Mouse (Mus musculus) splenic B cell, adult 2 months (primary cell): ENCODE data around the gene Notch1.

Experiments used
- DNase-seq: peaks from one replicate; pipeline ENCODE4 v3.0.0-alpha.2; 2011; ENCODE audit warnings: low read depth, low spot score
- H3K27me3 ChIP-seq: 2 replicates; pipeline ENCODE4 v1.6.1; 2012; ENCODE audit warnings: mild to moderate bottlenecking, low read length, moderate library complexity, mixed read lengths; ENCODE audit not compliant: control insufficient read depth, poor library complexity, insufficient read depth, severe bottlenecking
- H3K36me3 ChIP-seq: 2 replicates; pipeline ENCODE4 v1.6.1; 2012; ENCODE audit warnings: mild to moderate bottlenecking, low read length, moderate library complexity, mixed read lengths; ENCODE audit not compliant: control insufficient read depth, poor library complexity, insufficient read depth, severe bottlenecking

The Notch1 gene

DNA sequence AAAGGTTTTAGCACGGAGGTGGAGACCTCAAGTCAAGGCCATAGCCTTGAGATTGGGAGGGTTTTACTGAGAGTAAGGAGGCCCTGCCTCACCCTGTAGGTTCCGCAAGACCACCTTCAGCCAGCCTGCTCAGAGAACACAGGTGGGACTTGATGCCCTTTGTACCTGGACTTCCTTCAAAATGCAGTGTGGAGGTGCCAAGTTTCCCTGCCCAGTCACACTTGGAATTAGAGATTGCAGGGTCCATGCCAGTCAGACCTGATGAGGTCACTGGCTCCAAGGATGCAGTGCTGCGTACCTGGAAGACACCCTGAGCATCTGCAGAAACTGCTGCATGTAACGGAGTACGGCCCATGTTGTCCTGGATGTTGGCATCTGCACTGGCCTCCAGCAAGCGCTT, 53.1 kb downstream of the Notch1 start:
- peaks cover 3% of the 10 kb centered on the region for H3K36me3 ChIP-seq
- DNase-seq = no peak
- H3K27me3 ChIP-seq = no peaks in the 10 kb centered on the region

DNA sequence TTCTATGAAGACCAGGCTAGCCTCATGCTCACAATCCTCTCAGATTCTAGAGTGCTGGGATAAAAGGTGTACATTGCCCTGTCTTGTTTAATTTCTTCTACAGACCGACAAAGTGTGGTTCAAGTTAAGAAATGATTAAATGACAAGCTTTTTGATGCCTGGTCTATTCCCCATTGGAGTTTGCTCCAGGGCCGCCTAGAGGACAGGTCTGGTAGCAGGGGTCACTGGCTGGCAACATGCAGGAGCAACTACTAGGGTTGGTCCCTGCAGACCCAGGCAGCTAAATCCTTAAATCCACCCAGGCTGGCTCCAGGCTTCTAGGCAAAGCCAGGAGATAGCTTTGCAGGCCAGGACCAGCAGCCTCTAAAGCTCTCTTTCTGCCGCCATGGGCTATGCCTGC, 53.5 kb downstream of the Notch1 start:
- Histone ChIP-seq H3K36me3 (peaks cover 3% of the 10 kb centered on the region), H3K27me3 (no peaks in the 10 kb centered on the region)
- DNase-seq = no peak

DNA sequence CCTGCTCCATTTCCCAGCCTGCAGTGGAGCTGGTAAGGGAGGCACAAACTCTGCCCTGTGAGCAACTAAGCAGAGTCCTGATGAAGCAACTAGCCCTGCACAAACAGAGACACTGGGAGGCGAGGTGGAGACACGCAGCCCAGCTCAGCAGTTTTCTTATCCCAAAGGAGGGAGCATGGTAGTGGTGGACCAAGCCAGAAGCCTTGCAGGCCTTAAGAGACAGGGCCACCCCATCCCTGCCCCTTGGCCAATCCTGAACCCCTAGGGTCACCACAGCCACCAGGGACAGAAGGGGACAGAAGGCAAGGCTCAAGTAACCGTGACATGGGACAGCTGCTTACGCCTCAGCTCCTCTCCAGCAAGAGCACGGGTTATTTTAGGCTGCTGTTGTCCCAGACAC, 54.8 kb downstream of the Notch1 start:
- no peaks in the 10 kb centered on the region for H3K27me3 ChIP-seq
- no peak for DNase-seq
- H3K36me3 ChIP-seq = peaks cover 3% of the 10 kb centered on the region

DNA sequence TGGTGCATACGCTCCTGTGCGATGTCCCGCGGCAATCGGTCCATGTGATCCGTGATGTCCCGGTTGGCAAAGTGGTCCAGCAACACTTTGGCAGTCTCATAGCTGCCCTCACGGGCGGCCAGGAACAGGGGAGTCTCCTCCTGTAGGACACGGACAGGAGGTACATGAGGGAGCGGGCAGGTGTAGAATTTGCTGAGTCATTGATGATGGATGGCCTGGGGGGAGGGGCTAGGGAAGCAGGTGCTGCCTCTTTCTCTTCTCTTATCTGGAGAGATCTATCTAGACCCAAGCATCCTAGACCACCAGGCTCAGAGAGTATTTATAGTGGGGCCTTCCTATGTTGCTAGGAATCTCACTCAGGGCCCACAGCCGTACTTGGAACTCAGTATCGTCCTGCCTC, 55.6 kb downstream of the Notch1 start:
- DNase-seq = no peak
- no peaks in the 10 kb centered on the region for H3K27me3 ChIP-seq
- H3K36me3 ChIP-seq = peaks cover 3% of the 10 kb centered on the region

DNA sequence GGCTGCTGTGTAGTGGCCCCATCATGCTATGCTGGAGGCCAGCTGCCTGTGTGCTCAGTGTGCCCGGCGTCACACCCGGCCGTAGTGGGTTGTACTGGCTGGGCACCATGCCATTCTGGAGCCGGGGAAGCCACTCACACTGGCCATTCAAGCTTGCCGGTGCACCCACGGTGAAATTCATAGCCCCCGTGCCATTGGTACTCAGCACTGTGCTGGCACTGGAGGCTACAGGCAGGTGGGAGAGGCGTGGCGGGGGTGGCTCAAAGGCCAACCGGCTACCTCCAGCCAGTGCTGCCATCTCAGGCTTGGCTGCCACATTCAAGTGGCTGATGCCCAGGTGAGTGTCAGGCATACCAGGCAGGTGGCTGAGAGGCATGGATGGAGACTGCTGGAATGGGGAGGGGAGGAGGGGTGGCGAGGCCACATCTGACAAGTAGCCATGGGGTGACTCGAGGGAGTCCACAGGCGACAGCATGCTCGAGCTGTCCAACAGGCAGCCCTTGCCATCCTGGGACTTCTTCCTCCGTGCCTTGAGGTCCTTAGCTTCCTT, 56.3 kb downstream of the Notch1 start:
- H3K36me3 ChIP-seq = peaks cover 3% of the 10 kb centered on the region

DNA sequence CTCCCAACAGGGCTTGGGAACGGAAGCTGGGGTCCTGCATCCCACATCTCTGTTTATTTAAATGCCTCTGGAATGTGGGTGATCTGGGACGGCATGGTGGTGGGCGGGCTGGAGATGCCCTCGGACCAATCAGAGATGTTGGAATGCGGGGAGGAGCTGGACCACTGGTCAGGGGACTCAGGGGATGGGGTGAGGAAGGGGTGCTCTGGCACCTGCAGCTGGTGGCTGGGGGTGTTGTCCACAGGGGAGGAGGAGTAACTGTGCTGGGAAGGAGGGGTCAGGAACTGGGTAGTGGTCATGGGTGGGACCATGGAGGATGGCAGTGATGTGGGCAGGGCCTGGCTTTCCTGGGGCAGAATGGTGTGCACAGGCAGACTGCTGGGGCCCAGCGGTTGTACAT, 57.0 kb downstream of the Notch1 start:
- DNase-seq = no peak
- H3K36me3 ChIP-seq = peaks cover 2% of the 10 kb centered on the region
- H3K27me3 ChIP-seq = no peaks in the 10 kb centered on the region

More for the DNA sequence above, 56.3 kb downstream of the Notch1 start:
- DNase-seq = no peak
- no peaks in the 10 kb centered on the region for H3K27me3 ChIP-seq

DNA sequence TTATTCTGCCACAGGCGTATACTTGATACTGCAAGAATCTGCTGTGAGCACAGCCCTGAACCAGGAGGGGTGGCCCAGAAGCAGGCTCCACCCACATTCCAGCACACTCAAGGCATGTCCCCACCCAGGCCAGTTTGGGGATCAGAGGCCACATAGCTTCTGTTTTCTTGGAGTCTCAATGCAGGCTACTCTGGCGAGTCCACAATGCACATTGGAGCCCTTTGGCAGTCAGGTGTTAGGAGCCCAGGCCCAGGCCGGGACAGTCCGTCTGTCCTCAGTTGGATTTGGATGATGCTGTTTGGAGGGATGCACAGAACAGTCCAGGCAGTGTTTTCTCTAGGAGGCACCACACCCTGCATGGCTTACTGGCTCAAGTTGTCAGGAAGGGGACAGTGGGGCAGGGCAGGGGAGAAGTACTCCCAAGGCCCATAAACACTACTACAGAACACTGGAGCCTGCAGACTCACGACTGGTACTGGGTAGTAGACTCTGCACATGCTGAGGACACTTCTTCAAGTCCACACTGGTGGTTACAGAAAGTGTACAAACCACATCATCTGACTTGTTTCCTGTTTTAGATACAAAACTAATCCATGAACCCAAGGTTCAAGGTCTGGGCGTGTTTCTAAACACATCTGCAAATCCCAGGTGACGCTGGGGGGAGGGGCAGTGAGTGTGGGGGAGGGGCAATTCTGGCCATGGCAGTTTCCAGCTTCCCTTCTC, 57.9 kb downstream of the Notch1 start:
- peaks cover 2% of the 10 kb centered on the region for H3K36me3 ChIP-seq
- H3K27me3 ChIP-seq = no peaks in the 10 kb centered on the region
- DNase-seq = no peak

DNA sequence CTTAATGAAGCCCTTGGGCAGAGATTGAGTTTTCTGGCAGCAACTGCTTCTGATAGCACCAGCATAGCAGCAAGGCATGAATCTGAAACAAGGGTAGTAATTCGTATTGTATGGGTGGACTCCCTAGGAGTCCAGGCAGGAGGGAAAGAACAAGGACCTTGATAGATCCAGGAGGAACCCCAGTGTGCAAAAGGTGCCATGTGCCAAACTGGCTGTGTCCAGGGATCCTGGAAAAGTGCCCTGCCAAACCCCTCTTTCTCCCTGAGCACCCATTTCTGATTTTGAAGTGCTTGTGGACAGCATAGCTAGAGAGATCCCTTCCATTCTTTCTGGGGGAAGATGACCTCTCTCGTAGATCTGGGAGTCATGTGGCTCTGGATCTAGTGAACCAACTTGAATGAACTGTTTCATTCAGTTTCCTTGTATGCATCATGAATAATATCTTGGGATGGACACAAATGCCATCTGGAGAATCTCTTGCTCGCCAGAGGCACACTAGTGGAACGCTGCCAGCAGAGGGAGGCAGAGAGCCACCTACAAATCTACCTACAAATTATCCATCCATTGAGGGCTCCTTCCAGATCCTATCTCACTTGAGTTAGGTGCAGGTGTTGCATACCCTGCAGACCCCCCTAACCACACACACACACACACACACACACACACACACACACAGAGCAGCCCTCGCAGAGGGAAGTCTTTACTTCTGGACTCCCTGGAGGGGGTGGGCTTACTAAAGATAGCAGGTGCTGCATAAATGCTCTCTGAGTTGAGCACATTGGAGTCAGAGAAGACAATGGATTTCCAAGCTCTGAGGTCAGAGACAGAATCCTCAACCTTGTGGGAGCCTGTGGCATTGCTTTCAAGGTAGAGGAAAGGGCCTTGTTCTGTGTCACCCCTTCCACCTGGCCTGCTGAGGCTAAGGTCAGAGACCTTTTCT, 67.1 kb downstream of the Notch1 start:
- DNase-seq = peak; percentile 85
- no peaks in the 10 kb centered on the region for H3K27me3 ChIP-seq

DNA sequence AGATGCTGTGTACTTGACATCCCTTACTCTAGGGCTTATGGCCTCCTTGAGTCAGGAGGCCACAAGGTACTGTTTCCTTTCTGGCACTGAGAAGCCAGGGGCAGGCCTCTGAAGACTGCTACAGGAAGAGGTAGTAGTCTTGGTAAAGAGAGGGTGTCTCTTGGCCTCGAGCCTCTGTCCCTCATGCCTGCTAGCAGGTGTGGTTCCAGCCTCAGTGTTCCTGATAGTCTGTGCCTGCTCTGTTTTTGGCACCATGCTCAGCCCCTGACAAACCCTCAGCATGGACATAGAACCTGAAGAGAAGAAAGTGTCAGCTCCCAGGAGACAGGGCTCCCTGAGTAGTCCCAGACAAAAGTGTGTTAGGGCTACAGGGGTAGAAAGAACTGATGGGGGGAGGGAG, 69.0 kb downstream of the Notch1 start:
- Histone ChIP-seq H3K27me3 (no peaks in the 10 kb centered on the region), H3K36me3 (no peaks in the 10 kb centered on the region)
- DNase-seq = no peak

More for the DNA sequence above, 67.1 kb downstream of the Notch1 start:
- no peaks in the 10 kb centered on the region for H3K36me3 ChIP-seq

DNA sequence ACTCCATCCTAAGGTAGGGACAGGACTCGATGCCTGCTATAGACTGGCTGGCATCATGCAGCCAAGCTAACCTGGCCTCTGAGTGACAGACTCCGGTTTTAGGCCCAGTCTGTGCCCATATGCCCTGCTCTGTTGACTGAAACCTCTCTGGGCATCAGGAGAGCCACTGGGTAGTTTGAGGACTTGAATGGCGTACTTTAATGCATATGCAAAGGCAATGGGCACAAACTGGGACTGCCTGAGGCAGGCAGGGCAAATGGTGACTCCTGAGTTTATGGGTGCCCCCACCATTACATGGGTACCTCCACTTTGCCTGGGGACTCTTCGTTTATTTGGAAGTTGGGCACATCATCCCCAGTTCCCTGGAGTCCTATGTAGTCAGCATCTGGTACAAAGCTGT, 69.8 kb downstream of the Notch1 start:
- Histone ChIP-seq H3K27me3 (no peaks in the 10 kb centered on the region), H3K36me3 (no peaks in the 10 kb centered on the region)
- DNase-seq = no peak

DNA sequence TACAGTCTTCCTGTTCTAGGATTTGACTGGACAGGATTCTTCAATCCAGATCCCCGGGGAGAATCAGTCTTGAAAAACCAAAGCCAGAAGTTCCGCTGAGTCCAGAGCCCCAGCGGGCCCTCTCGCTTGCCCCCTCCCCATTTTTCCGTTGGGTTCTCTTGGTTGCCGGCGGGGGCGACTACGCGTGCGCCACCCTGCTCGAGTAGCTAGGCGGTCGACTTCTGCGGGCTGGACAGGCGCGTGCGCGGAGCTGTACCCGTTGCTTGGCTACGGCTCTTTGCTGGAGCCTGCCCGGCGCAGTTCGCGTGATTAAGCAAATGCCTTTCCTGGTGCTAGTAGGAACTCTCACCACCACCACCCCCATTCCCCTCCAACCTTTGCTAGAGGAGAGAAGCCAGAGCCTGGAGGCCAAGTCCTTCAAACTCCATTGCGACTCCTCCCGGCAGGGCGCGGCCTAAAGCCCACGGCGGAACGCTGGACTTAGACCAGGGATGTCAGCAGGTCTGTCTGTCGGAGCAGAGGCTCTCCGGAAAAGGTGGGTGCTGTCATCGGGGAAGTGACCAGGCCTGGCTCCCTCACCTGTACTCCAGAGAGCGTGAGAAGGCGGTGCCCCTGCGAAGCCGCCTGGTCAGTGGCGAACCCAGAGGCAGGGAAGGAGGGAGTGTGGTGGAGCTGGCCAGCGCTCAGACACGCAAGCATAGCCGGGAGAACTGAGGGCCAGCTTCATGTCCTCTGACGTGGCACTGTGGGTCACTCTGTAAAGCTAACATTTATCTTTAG, 70.6 kb downstream of the Notch1 start:
- H3K27me3 ChIP-seq = no peaks in the 10 kb centered on the region
- no peaks in the 10 kb centered on the region; the same call in 1 of the 2 replicates for H3K36me3 ChIP-seq
- peak; percentile 94 for DNase-seq

DNA sequence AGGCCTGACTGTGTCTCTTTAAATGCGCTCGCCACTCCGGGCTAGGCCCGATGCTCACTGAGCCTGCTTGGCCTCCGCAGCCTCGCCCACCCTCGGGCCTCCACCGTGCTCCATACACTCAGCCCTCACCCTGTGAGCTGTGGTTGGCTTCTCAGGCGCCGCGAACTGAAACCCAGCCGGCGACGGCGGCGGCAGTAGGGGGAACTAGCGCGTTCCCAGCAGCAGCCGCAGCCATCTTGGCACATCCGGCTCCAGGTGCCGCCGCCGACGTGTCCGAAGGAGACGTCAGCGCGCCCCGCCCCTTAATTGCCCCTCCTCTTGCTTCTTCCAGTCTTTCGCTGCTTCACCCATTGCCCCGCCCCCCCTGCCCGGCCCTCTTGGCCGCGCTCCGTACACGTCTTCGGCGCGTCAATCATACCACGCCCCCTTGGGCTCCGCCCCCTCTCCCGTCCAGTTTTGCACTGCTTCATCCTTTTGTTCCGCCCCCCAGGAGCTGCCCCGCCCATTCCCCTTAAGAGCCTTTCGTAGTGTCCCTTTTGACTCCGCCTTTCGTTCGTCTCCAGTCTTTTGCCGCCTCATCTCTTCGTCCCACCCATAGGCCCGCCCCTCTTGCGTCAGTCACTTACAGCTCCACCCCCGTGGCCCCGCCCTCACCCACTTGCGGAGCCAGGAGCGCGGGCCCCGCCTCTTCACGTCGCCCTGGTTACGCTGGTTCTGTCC, 71.4 kb downstream of the Notch1 start, which contains the start of gene Sec16a:
Gene Sec16a (minus strand): TSS at position 271 of the 720 bp plus-strand sequence.
- Histone ChIP-seq H3K36me3 (no peaks in the 10 kb centered on the region; the same call in 1 of the 2 replicates), H3K27me3 (no peaks in the 10 kb centered on the region)
- peak; percentile 100 for DNase-seq

DNA sequence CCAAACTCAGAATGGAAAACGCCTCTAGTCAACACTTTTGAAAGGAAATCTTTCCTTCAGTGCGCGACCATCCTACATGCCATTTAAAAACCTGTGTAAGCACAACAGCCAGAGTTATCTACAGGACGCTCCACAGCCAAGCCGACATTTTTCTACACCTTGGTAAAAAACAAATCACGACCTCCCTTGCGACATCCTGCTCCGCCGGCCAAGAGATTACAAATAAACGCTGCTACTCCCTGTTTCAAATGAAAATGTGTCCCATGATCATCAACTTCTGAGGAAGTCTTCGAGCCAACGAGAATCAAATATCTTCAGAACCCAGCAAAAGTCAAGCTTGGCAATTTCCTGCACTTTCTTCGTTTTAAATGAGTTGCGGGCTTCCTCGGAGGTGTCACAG, 72.1 kb downstream of the Notch1 start:
- H3K36me3 ChIP-seq = peaks cover 3% of the 10 kb centered on the region; the same call in 1 of the 2 replicates
- DNase-seq = no peak
- H3K27me3 ChIP-seq = no peaks in the 10 kb centered on the region

DNA sequence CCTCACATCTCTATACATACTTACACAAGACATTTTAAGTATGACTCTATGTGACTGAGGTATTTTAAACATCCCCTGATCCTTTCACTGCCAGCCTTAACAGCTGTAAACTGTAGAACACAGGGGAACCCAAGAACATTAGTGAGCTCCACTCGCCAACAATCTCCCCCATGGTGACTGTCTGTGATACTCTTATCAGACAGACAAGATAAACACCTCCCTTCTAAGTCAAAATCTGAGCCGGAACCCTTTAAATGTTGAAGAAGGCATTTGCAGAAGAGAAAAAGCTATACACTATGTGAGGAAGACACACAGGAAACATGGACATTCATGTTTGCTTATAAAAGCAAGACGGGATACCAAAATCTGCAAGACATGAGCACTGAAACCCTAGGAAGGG, 72.6 kb downstream of the Notch1 start:
- Histone ChIP-seq H3K36me3 (peaks cover 3% of the 10 kb centered on the region; the same call in 1 of the 2 replicates), H3K27me3 (no peaks in the 10 kb centered on the region)
- no peak for DNase-seq
